Mouse (Mus musculus) C2C12 (cell line): ENCODE data around the gene Il1rapl1.

Source experiments
- CTCF ChIP-seq: IDR thresholded peaks from one replicate; pipeline ENCODE4 v1.5.1; 2011; ENCODE audit not compliant: control insufficient read depth, insufficient read depth, insufficient read length
- MYOD1 ChIP-seq: IDR thresholded peaks from one replicate; pipeline ENCODE4 v1.6.1; 2011; ENCODE audit warnings: low read depth; ENCODE audit not compliant: control insufficient read depth, insufficient read length
- MYOG ChIP-seq: IDR thresholded peaks from one replicate; pipeline ENCODE4 v1.6.1; 2011; ENCODE audit not compliant: control insufficient read depth, insufficient read length; ENCODE audit errors: extremely low read depth
- USF1 ChIP-seq: IDR thresholded peaks from one replicate; pipeline ENCODE4 v1.6.1; 2011; ENCODE audit warnings: low read depth, mild to moderate bottlenecking, control low read depth, moderate library complexity

- TF ChIP-seq MYOD1: no peak
- TF ChIP-seq CTCF: no peak
- TF ChIP-seq MYOG: no peak
- TF ChIP-seq USF1: no peak
These were observed 4.6 kb upstream of the Il1rapl1 start for GRCm38 (mm10) chrX:88120070-88120469.
